Mouse (Mus musculus) liver, embryonic 14.5 days (tissue): Measurements from ENCODE around the gene Pank1. TPM values are rescaled to one million over a fixed set of nuclear protein-coding genes. Genes with fewer than 3 reads are reported as not detected.

Experiments used
- ATAC-seq: fragments of 200-750 bp; cut with Nextera tagmentation; 2 replicates; pipeline ENCODE4 v1.8.0; 2017; ENCODE audit warnings: moderate number of reproducible peaks, mild to moderate bottlenecking, moderate library complexity; ENCODE audit not compliant: insufficient read depth
- DNase-seq, 3 experiments: peaks; one replicate each; pipeline ENCODE4 v3.0.0-alpha.2; 2012 to 2013; ENCODE audit warnings: low read depth in 3 of 3, low spot score in 3 of 3
- H3K27ac ChIP-seq: fragments of 300-500 bp; sonication (generic); 2 replicates; pipeline ENCODE4 v1.5.1; 2014; ENCODE audit warnings: moderate library complexity, mild to moderate bottlenecking, control low read depth, inconsistent platforms
- H3K27me3 ChIP-seq: fragments of 300-500 bp; sonication (generic); 2 replicates; pipeline ENCODE4 v1.6.1; 2014; ENCODE audit warnings: mild to moderate bottlenecking, low read length, moderate library complexity; ENCODE audit not compliant: control insufficient read depth, insufficient read depth
- H3K36me3 ChIP-seq: fragments of 300-500 bp; sonication (generic); replicated peaks from 2 replicates; pipeline ENCODE4 v1.6.1; 2014; ENCODE audit warnings: low read depth; ENCODE audit not compliant: control insufficient read depth, insufficient read depth
- H3K4me1 ChIP-seq, 2 experiments: fragments of 200-500 bp in 1 of 2; fragments of 300-500 bp in 1 of 2; sonication (generic) in 1 of 2; replicated peaks; 2 replicates each; pipeline ENCODE4 v1.6.1; 2012 to 2014; ENCODE audit warnings: antibody characterized with exemption in 1 of 2, inconsistent platforms in 1 of 2, low read length in 1 of 2; ENCODE audit not compliant: control insufficient read depth in 2 of 2, insufficient read depth in 2 of 2
- H3K4me2 ChIP-seq: fragments of 300-500 bp; sonication (generic); 2 replicates; pipeline ENCODE4 v1.6.1; 2014; ENCODE audit warnings: low read depth, mild to moderate bottlenecking, control low read depth, moderate library complexity
- H3K4me3 ChIP-seq, 2 experiments: fragments of 200-500 bp in 1 of 2; fragments of 300-500 bp in 1 of 2; sonication (generic) in 1 of 2; 2 replicates each; pipeline ENCODE4 v1.5.1; 2012 to 2014; ENCODE audit warnings: low read depth in 2 of 2, low read length in 2 of 2, mild to moderate bottlenecking in 2 of 2, control low read depth in 1 of 2, inconsistent platforms in 1 of 2, moderate library complexity in 1 of 2; ENCODE audit not compliant: insufficient read depth in 1 of 2
- H3K9ac ChIP-seq: fragments of 300-500 bp; sonication (generic); replicated peaks from 2 replicates; pipeline ENCODE4 v1.6.1; 2014; ENCODE audit warnings: mild to moderate bottlenecking, control low read depth, moderate library complexity
- H3K9me3 ChIP-seq: fragments of 300-500 bp; sonication (generic); 2 replicates; pipeline ENCODE4 v1.6.1; 2016; ENCODE audit warnings: low read length, mixed read lengths; ENCODE audit not compliant: control insufficient read depth
- CTCF ChIP-seq: IDR thresholded peaks from 2 replicates; pipeline ENCODE4 v1.5.1; 2016; ENCODE audit warnings: antibody characterized with exemption, low read depth, control low read depth
- EP300 ChIP-seq: IDR thresholded peaks from 2 replicates; pipeline ENCODE4 v1.6.1; 2016; ENCODE audit warnings: antibody characterized with exemption, low read depth
- WGBS: fragments of 180-500 bp; shearing (Covaris S2); extraction: QIAGEN DNeasy Blood & Tissue Kit; methylation state at CpG from one replicate; pipeline ENCODE4 v1.1.7; 2014; ENCODE audit not compliant: insufficient replicate concordance; 5-methylcytosine and 5-hydroxymethylcytosine counted together
- polyA plus RNA-seq, 2 experiments: library from polyadenylated mRNA; depleted of rRNA in 1 of 2; stranded (reverse) in 1 of 2; unstranded in 1 of 2; fragments of >200 nt; fragmentation: Nextera tagmentation in 1 of 2; extraction: Ambion mirVana in 1 of 2; gene quantifications; 2 replicates each; pipeline versions ENCODE4 v1.2.1 to v1.2.3; 2012 to 2014

The Pank1 gene
- polyA plus RNA-seq (2012; rRNA removed), result 1.7 and 2.5 TPM in 2 replicates
- 6.7 and 7.1 TPM in 2 replicates for polyA plus RNA-seq (2014; fragmentation: Nextera tagmentation; extraction: Ambion mirVana)

DNA sequence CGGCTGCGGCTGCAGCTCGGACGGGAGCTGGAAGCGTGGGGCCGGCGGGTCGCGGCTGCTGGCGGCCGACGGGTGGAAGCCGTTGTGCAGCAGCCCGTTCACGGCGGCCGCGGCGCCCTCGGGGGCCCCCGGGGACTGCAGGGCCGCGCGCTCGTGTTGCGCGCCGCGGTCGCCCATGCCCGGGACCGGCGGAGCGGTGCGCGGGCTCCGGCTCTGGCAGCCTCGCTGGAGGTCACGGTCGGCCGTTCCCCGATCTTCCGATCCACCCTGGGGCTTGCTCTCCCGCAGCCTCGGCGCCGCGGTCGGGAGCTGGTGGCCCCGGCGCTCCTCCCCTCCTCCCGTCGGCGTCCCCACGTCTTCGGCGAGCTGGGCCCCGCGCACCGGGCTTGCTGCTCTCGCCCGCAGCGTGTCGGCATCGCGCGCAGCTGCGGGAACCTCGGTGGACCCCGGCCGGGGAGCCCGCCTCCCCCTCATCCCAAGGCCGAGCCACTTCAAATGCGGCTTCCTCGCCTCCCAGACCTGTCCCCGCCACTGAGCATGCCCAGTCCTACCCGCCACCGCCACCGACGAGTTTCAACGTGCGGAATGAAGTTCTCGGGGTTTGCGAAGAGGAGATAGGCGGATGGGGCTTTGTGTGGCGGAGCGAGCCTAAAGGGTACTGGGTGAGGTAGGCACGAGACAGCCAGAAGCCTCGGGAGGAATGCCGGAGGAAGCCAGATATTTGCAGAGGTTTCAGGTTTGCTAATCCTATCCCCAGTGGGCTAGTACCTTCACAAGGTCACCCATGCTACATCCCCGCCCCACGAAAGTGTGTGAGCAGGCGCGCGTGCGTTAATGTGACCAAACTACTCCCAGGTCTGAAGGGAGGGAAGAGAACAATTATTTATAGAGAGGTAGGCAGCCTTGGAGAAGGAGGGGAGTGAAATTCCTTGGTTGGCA lies at the start of gene Pank1:
Gene Pank1 (minus strand): TSS at position 853 of the 939 bp plus-strand sequence.
- H3K9ac ChIP-seq, result peak within 1 kb of the TSS; percentile 78
- H3K27ac ChIP-seq, result peak within 1 kb of the TSS; percentile 68
- H3K4me1 ChIP-seq, result peaks cover 4 to 12% of the 10 kb centered on the region in 2 experiments; a peak in 3 of 4 replicates
- no peaks in the 10 kb centered on the region for H3K36me3 ChIP-seq
- TF ChIP-seq CTCF (no peak), EP300 (no peak)
- no peaks in the 10 kb centered on the region for H3K9me3 ChIP-seq
- ATAC-seq (peak; percentile 52), DNase-seq (peak in 2 of 3 experiments; percentile 25 to 37)
- peak within 1 kb of the TSS; percentile 89 for H3K4me2 ChIP-seq
- WGBS, result under 1% methylated on average over 85 of the region's 96 CpGs
- H3K4me3 ChIP-seq, result peak within 1 kb of the TSS; percentile 42 to 79
- H3K27me3 ChIP-seq, result no peaks in the 10 kb centered on the region

DNA sequence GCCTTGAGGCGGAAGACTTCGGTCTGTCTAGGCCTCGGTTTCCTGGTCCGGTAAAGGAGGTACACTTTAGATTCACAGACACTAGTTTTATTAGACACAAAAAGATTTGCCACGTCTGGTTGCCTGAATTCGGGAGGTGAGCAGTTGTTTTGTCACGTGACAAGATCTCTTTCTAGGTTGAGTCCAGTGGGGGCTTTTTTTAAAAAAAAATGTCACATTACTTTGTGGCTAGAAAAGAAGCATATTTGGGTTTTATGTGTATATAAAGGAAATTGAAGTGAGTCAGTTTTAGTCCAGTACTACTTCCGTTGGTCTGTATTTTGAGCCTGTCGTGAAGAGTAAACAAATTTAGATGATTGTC lies 43.3 kb upstream of the Pank1 start:
- DNase-seq, result peak in 1 of 3 experiments; percentile 28
- no peak for ATAC-seq
- H3K9ac ChIP-seq, result peak overlapping the region; percentile 76
- H3K27me3 ChIP-seq, result no peaks in the 10 kb centered on the region
- no peak for TF ChIP-seq CTCF
- TF ChIP-seq EP300, result no peak
- no peaks in the 10 kb centered on the region for H3K9me3 ChIP-seq
- peak overlapping the region; percentile 76 for H3K4me2 ChIP-seq
- H3K27ac ChIP-seq, result peak overlapping the region; percentile 55
- WGBS, result under 1% methylated on average over 9 of the region's 9 CpGs
- H3K4me3 ChIP-seq, result peak overlapping the region; percentile 81 to 94
- H3K4me1 ChIP-seq, result peaks cover 2 to 4% of the 10 kb centered on the region in 2 experiments; a peak in 3 of 4 replicates
- peaks cover 17% of the 10 kb centered on the region for H3K36me3 ChIP-seq

DNA sequence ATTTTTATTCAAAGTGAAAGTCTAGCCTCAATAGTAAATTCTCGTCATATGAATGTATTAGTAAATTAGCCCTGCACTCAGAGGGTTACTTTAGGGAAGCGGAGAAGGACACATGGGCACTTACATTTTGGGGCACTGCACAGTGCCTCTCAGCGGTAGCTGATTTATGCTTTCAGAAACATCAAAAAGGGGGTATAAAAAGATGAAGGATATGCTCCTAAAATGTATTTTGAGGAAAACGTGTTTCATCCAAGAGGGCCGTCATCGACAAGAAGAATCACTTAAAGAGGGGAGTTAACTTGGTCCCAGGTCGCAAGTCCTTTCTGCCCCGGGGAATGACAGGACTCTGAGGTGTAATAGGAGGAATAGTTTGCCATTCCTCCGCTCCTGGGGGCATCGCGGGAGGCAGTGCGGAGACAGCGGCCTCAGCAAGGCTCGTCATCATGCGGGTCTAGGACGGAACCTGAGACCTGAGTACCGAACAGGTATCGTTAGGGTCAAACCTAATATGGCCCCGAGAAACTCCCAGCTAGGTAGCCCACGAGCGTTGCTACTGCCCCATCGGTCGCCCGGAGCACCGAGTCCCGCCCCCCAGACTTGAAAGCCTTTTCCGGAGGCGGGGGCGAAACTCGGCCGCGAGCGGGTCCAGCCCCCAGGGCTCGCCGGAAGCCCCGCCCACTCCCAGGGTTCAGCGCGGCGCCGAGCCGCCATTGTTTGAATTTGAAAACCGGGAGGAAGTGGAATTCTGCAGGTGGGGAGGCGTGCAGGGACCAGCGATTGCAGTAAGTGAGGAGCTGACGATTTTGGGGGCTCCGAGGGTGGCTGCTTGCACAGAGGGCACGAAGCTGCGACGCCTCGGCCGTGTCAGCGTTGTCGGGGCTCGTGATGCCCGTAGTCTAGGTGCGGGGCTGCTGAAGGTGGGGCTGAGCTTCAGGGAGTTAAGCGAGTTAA lies 42.7 kb upstream of the Pank1 start, which contains the start of gene Kif20b:
Gene Kif20b (plus strand): TSS at position 710 of the 951 bp plus-strand sequence.
- WGBS, result under 1% methylated on average over 57 of the region's 57 CpGs
- no peaks in the 10 kb centered on the region for H3K9me3 ChIP-seq
- ATAC-seq (peak; percentile 96), DNase-seq (peak; percentile 82 to 85 (median 82))
- H3K4me1 ChIP-seq, result peaks cover 2 to 4% of the 10 kb centered on the region in 2 experiments; a peak in 3 of 4 replicates
- peak within 1 kb of the TSS; percentile 81 to 94 for H3K4me3 ChIP-seq
- no peak for TF ChIP-seq CTCF
- no peak for TF ChIP-seq EP300
- H3K4me2 ChIP-seq, result peak within 1 kb of the TSS; percentile 76
- H3K9ac ChIP-seq, result peak within 1 kb of the TSS; percentile 76
- H3K27ac ChIP-seq, result peak within 1 kb of the TSS; percentile 55
- peaks cover 16% of the 10 kb centered on the region for H3K36me3 ChIP-seq
- no peaks in the 10 kb centered on the region for H3K27me3 ChIP-seq

DNA sequence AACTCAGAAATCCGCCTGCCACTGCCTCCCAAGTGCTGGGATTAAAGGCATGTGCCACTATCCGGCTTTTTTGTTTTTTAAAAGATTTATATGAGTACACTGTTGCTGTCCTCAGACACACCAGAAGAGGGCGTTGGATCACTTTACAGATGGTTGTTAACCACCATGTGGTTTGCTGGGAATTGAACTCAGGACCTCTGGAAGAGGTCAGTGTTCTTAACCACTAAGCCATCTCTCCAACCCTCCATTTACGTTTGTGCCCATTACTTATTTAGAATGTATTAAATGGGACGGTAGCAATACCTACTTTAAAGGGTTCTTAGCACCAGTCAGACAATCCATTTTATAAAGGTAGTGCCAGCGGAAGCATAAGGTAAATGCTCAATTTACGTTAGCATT lies 42.0 kb upstream of the Pank1 start:
- WGBS, result 21% methylated on average over 7 of the region's 7 CpGs
- H3K4me3 ChIP-seq, result peak overlapping the region; percentile 81 to 94; a peak in 3 of 4 replicates
- ATAC-seq, result no peak

More for the DNA sequence above, 42.0 kb upstream of the Pank1 start:
- Histone ChIP-seq H3K36me3 (peaks cover 13% of the 10 kb centered on the region), H3K4me2 (peak overlapping the region; percentile 66), H3K27ac (peak overlapping the region; percentile 44), H3K4me1 (peaks cover 2 to 4% of the 10 kb centered on the region in 2 experiments; a peak in 3 of 4 replicates), H3K27me3 (no peaks in the 10 kb centered on the region), H3K9ac (peak overlapping the region; percentile 70), H3K9me3 (no peaks in the 10 kb centered on the region)
- TF ChIP-seq EP300 (no peak), CTCF (peak; percentile 49; the same call in 1 of the 2 replicates)
- peak in 2 of 3 experiments; percentile 3 to 19 for DNase-seq
